Mouse (Mus musculus): Measurements from ENCODE around the gene Cdc42ep4. TPM values are rescaled to one million over a fixed set of nuclear protein-coding genes. Genes with fewer than 3 reads are reported as not detected.

Cdc42ep4 gene
- polyA plus RNA-seq, 1 experiment, result 75.3 TPM

GRCm38 (mm10) chr11:113725235-113726048 lies 26.2 kb downstream of the Cdc42ep4 start:
- no peak for DNase-seq (ENCODE audit: low read depth)

DNA sequence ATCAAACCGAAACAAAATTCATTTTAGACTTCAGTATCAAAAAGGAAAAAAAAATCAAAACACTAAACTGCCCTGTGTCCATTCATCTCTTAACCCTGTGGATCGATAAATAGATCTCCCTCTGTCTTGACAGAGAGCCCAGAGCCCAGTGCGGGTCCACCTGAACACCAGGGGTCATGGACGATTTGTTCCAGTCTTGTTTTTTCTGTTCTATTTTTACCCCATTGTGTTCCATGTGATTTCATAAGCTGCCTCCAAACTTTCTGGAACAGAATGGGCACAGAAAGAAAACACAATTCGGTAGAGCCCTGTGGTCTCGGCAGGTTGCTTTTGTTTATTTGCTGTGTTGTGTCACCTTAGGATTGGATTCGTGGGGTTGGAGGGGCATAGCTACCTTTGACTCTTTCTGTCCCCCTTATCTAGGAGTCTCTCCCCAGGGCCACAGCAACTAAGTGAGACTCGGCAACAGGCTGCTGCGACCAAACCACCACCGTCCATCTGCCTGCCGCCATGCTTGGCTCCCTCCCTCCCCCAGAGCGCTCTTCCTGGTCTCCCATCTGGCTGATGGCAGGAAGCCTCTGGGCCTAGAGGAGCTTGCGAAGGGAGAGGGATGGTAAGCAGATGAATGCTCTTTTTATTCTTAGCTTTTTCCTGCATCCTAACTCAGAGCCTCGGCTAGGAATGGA lies 29.1 kb downstream of the Cdc42ep4 start:
- no peak for DNase-seq (ENCODE audit: low read depth)

DNA sequence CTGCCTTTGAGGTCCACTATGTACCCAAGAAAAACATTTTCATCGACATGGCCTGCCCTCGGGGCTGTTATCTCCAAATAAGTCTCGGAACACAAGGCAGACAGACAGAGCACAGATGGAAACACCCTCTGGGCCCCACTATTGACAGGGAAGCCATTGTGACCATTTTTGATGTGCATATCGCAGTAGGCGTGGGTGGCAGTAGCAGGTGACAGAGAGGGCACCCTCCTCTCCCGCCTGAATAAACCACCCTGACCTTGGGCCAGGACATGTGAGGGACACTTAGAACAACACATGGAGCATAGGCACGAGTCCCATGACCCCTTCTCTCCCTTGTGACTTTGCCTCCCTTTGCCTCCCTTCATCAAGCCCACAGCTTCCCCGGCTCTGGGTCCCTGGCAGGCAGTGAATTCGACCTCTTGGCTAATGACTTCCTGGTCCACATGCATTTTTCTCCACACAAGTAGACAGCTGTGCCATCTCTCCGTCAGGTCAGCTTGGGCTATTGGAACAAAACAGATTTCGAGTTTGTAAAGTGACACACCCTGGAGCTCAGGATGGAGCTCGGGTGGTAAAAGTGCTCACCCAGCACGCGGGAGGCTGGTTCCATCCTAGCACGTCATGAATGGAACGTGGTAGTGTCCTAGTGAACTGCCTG lies 33.8 kb downstream of the Cdc42ep4 start:
- no peak for DNase-seq (ENCODE audit: low read depth)

DNA sequence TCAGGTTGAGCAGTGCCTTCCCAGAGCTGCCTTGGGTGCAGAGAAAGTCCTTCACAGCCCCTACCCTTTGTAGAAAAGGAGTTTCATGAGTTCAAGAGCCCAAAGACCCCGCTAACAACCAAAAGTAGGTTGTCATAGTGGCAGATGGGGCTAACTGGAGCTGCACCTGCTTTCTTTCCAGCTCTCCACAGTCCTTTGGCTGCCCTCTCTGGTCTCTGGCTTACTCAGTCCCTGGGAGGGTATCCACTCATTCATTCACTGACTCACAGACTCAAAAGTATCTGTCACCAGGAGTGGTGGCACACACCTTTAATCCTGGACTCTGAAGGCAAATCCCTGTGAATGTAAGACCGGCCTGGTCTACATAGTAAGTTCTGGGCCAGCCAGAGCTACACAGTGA lies 35.5 kb downstream of the Cdc42ep4 start:
- DNase-seq (ENCODE audit: low read depth), result no peak

- DNase-seq (ENCODE audit: low read depth), result no peak
Measured at GRCm38 (mm10) chr11:113715078-113715674, 36.5 kb downstream of the Cdc42ep4 start.

DNA sequence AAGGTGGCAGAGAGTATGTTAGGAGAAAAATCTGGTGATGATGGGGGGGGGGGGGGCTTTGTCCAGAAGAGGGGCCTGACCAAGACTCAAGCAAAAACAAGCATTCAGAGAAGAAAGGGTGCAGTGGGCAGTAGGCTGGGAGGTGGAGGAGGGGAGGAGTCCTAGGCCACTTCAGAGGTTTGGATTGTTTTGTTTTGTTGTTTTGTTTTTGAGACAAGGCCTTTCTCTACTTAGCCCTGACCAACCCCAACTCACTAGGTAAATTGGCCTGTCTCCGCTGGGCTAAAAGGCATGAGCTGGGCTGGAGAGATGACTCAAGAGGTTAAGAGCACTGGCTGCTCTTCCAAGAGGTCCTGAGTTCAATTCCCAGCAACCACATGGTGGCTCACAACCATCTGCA lies 40.6 kb downstream of the Cdc42ep4 start:
- DNase-seq (ENCODE audit: low read depth), result no peak

DNA sequence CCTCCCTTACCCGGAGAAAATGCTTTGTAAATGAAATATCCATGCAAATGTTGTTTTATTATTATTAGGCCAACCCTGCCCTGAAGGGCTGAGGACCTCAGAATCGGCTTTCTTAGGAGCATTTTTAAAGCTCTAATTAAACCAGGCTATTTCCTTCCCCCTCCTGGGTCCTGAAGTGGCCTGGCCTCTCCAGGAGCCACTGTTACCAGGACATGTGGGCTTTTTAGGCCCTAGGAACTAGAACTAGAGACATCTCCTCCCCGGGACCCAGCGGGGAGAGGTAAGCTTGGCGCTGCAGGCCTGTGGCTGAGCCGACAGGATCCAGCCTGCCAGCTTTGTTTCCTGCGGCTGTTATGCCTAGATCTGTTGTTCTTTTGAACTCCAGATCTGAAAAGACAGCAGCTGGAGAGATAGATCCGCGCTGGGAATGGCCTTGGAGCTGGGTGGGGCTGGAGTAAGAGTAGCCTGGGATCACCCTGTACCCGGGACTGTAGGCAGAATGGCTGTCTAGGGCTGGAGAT lies 41.4 kb downstream of the Cdc42ep4 start:
- no peak for DNase-seq (ENCODE audit: low read depth)

GRCm38 (mm10) chr11:113709731-113710256 lies 41.9 kb downstream of the Cdc42ep4 start, which contains the start of gene Cpsf4l:
Cpsf4l (minus strand) TSS chr11:113710017.
- no peak for DNase-seq (ENCODE audit: low read depth)

DNA sequence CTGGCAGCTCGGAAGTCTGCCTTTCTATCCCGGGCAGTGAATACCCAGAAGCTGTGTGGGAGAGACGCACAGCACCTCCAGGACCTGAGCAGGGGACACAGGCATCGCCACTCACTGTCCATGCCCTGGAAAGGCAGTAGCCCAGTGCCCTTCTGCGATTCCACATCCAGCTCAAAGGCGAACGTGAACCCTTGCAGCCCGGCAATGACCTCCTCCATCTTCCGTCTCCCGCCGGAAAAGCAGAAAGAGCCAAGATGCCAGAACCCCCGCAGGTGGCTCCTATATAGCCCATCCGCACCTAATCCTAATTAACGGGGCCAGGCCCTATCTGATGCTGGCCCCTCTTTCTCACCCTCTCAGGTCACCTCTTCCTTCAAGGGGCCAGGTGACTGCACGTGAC lies 42.4 kb downstream of the Cdc42ep4 start:
- no peak for DNase-seq (ENCODE audit: low read depth)

DNA sequence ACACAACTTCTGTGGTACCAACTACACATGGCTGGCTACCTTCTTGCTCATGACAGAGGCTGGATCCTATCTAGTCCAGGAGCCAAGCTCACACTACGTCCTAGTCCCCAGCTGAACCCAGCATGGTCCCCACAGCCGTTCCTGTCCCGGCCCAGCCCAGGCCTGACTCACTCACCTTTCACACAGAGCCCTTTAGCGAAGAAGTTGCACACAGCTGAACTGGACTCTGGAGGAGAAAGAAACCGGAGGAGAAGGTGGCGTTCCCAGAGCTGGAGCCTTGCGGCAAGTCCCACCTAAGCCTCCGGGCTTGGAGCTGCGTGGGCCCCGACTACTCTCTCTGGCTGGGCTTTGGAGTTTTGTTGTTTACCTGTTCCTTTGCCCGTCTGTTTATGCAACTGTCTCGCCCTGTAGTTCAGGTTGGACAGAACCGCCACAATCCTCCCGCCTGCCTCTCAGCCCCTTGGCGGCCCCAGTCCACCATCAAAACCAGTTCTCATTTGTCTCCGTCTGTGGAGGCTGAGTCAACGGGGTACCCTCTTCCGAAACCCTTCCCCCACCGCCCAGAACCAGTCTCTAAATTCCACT lies 43.0 kb downstream of the Cdc42ep4 start:
- no peak for DNase-seq (ENCODE audit: low read depth)

DNA sequence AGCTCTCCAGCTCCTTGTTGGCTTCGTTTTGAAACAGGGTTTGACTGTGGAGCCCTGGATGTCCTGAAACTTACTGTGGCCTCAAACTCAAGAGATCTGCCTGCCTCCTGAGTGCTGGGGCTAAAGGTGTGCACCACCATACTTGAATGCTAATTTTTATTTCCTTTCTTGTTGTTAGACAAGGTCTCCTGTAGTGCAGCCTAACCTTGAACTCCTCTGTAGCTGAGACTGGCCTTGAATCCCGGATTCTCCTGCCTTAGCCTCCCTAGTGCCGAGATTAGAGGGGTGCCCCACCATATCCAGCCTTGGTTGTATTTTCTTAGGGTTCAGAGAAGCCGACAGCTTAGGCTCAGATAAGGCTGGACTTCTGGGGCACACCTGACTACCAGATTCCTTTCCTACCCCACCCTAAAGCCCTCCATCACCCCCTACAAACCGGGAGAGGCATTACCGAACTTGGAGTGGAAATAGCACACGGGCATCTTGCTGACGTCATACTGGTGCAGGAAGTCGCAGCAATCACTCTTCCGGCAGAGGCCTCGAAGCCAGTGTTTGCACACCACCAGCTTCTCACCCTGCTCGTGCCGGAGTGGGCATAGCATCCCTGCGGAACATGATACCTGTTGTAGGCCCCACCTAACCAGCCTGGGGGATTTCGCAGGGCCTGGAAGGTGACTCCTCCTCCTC lies 45.6 kb downstream of the Cdc42ep4 start:
- no peak for DNase-seq (ENCODE audit: low read depth)

- no peak for DNase-seq (ENCODE audit: low read depth)
Measured at GRCm38 (mm10) chr11:113703758-113704157, 47.9 kb downstream of the Cdc42ep4 start.

GRCm38 (mm10) chr11:113699643-113700042 lies 52.0 kb downstream of the Cdc42ep4 start:
- no peak for DNase-seq (ENCODE audit: low read depth)

- no peak for DNase-seq (ENCODE audit: low read depth)
Measured at GRCm38 (mm10) chr11:113698013-113698545, 53.6 kb downstream of the Cdc42ep4 start.

GRCm38 (mm10) chr11:113697571-113697970 lies 54.1 kb downstream of the Cdc42ep4 start:
- DNase-seq (ENCODE audit: low read depth), result no peak

- no peak for DNase-seq (ENCODE audit: low read depth)
Measured at GRCm38 (mm10) chr11:113691851-113692250, 59.8 kb downstream of the Cdc42ep4 start.

DNA sequence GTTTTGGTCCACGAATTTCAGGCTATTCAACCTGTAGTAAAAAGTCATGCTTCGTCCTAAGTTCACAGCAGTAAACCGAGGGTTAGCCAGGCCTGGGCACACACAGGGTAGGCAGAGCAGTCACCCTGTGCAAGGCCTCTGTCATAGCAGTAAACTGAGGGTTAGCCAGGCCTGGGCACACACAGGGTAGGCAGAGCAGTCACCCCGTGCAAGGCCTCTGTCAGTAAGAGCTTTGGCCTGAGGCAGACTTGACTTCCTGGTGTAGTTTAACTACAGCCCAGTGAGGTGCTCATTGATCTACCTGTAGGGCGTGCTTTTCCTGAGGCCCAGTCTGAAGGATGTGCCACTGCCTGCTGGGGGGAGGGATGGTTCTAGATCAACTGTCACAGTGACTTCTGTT lies 60.4 kb downstream of the Cdc42ep4 start:
- DNase-seq (ENCODE audit: low read depth), result no peak

DNA sequence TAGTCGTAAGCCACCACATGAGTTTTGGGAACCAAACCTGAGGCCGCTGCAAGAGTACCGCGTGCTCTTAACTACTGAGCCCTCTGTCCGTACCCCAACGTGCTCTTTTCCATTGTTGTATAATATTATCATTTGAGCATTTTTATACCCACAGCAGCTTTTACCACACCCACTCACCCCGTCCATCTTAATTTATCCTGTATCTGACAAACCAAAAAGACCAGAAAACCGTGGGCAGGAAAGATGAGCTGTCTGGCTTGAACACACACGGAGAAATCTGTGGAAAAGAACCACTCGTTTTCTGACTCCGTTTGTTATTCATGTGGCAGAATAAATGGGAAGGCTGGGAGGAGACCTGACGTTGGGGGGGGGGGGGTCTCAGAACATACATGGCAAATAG lies 61.2 kb downstream of the Cdc42ep4 start:
- no peak for DNase-seq (ENCODE audit: low read depth)

DNA sequence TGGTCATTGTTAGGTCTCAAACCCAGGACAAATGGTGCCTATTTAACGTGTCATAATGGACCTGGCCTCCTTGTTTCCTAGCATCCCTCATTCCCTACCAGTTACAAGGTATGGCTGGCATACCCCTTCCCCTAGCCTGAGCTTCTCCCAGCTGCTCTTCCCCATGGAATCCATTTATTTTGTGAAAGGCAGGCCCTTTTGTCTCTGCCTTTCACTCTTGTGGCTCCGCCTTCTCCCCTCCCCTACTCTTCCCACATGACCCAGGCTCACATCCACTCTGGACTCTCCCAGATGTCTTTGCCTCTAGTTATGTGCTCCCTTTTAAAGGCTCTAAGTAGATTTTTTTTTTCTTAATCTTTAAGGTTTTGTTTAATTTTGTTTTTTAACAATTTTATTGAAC lies 64.7 kb downstream of the Cdc42ep4 start:
- DNase-seq (ENCODE audit: low read depth), result no peak

- no peak for DNase-seq (ENCODE audit: low read depth)
Measured at GRCm38 (mm10) chr11:113684707-113685426, 66.8 kb downstream of the Cdc42ep4 start.
